Mouse (Mus musculus) MEL (cell line): ENCODE data around the gene Gm20708.
"Not testable (repeated sequence)": the region's sequence is repeated elsewhere in the genome, so short reads cannot be mapped to it uniquely, and the experiment has no call there.

Experiments
- EP300 ChIP-seq, 2 experiments: IDR thresholded peaks; 2 replicates each; pipeline ENCODE4 v1.6.1; 2011; ENCODE audit warnings: improper control_type of control experiment in 2 of 2, low read length in 2 of 2, low read depth in 1 of 2, mild to moderate bottlenecking in 1 of 2
- GATA1 ChIP-seq: IDR thresholded peaks from 2 replicates; pipeline ENCODE4 v1.6.1; 2011; ENCODE audit warnings: low read depth, low read length, improper control_type of control experiment
- HCFC1 ChIP-seq: IDR thresholded peaks from 2 replicates; pipeline ENCODE4 v1.6.1; 2012; ENCODE audit warnings: low read depth, mild to moderate bottlenecking, inconsistent platforms, low read length, improper control_type of control experiment, moderate library complexity
- MAFK ChIP-seq: IDR thresholded peaks from 2 replicates; pipeline ENCODE4 v1.6.1; 2011; ENCODE audit warnings: low read depth, mild to moderate bottlenecking, low read length, improper control_type of control experiment, borderline replicate concordance
- MYC ChIP-seq: IDR thresholded peaks from 2 replicates; pipeline ENCODE4 v1.6.1; 2011; ENCODE audit warnings: low read depth, mild to moderate bottlenecking, low read length, improper control_type of control experiment, moderate library complexity
- POLR2A ChIP-seq, 2 experiments: IDR thresholded peaks; 2 replicates each; pipeline ENCODE4 v1.6.1; 2011 to 2012; ENCODE audit warnings: low read length in 2 of 2, mild to moderate bottlenecking in 2 of 2, control low read depth in 1 of 2, improper control_type of control experiment in 1 of 2, low read depth in 1 of 2, moderate library complexity in 1 of 2; ENCODE audit not compliant: control insufficient read depth in 1 of 2, insufficient read depth in 1 of 2, poor library complexity in 1 of 2
- POLR2AphosphoS2 ChIP-seq: IDR thresholded peaks from 2 replicates; pipeline ENCODE4 v1.6.1; 2011; ENCODE audit warnings: low read length, improper control_type of control experiment
- RCOR1 ChIP-seq: IDR thresholded peaks from 2 replicates; pipeline ENCODE4 v1.6.1; 2012; ENCODE audit warnings: low read depth, mild to moderate bottlenecking, inconsistent platforms, low read length, improper control_type of control experiment
- USF1 ChIP-seq: IDR thresholded peaks from 2 replicates; pipeline ENCODE4 v1.6.1; 2014; ENCODE audit warnings: low read depth, mild to moderate bottlenecking, inconsistent platforms, low read length, improper control_type of control experiment, moderate library complexity

DNA sequence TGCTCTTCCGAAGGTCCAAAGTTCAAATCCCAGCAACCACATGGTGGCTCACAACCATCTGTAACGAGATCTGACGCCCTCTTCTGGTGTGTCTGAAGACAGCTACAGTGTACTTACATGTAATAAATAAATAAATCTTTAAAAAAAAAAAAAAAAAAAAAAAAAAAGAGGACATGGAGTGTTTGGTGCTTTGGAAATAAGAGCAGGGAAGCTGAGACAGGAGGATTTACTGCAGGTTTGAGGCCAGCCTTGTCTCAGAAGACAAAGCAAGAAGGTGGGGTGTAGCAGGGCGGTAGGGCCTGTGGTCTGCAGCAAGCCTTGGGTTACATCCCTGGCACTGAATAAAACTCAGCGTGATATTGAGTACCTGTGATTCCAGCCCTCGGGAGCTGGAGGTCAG, 24.0 kb downstream of the Gm20708 start:
- not testable (repeated sequence) for TF ChIP-seq USF1; POLR2AphosphoS2; GATA1; MYC; HCFC1; RCOR1; MAFK; EP300 (IDR thresholded peaks at IDR 0.05; ENCODE audit: low read depth in 1 of 2, low read length in 2 of 2); POLR2A (IDR thresholded peaks at IDR 0.05; ENCODE audit: control insufficient read depth in 1 of 2, insufficient read depth in 1 of 2, low read depth in 1 of 2, low read length in 2 of 2, poor library complexity in 1 of 2)
